Mouse (Mus musculus) testis, adult 2 months (tissue): ENCODE data around the gene Gramd4.

Source experiments
- CTCF ChIP-seq: fragments of 200-500 bp; IDR thresholded peaks from 2 replicates; pipeline ENCODE4 v1.5.1; 2012; ENCODE audit warnings: low read depth, mild to moderate bottlenecking, inconsistent platforms, low read length, moderate library complexity; ENCODE audit not compliant: control insufficient read depth, insufficient read depth, insufficient replicate concordance
- POLR2A ChIP-seq: fragments of 200-500 bp; IDR thresholded peaks from 2 replicates; pipeline ENCODE4 v1.6.1; 2012; ENCODE audit warnings: low read depth, mild to moderate bottlenecking, inconsistent platforms, low read length, moderate library complexity; ENCODE audit not compliant: control insufficient read depth

GRCm38 (mm10) chr15:86159719-86160118, 102.2 kb downstream of the Gramd4 start:
- TF ChIP-seq CTCF (no peak), POLR2A (no peak)
